Mouse (Mus musculus) lung, embryonic 15.5 days (tissue): Measurements from ENCODE around the gene Zfp618. TPM values are rescaled to one million over a fixed set of nuclear protein-coding genes. Genes with fewer than 3 reads are reported as not detected.

Experiments used
- ATAC-seq: fragments of 200-750 bp; cut with Nextera tagmentation; 2 replicates; pipeline ENCODE4 v1.8.0; 2017; ENCODE audit warnings: moderate number of reproducible peaks, borderline replicate concordance; ENCODE audit not compliant: low FRiP score, low TSS enrichment; ENCODE audit errors: extremely low read depth
- H3K27ac ChIP-seq: fragments of 300-500 bp; sonication (generic); 2 replicates; pipeline ENCODE4 v1.5.1; 2015; ENCODE audit warnings: moderate library complexity, mild to moderate bottlenecking, inconsistent platforms
- H3K27me3 ChIP-seq: fragments of 300-500 bp; sonication (generic); 2 replicates; pipeline ENCODE4 v1.6.1; 2015; ENCODE audit warnings: inconsistent platforms
- H3K36me3 ChIP-seq: fragments of 300-500 bp; sonication (generic); 2 replicates; pipeline ENCODE4 v1.6.1; 2015; ENCODE audit warnings: inconsistent platforms
- H3K4me1 ChIP-seq: fragments of 300-500 bp; sonication (generic); 2 replicates; pipeline ENCODE4 v1.6.1; 2015; ENCODE audit warnings: inconsistent platforms
- H3K4me2 ChIP-seq: fragments of 300-500 bp; sonication (generic); 2 replicates; pipeline ENCODE4 v1.6.1; 2015; ENCODE audit warnings: inconsistent platforms, mild to moderate bottlenecking, moderate library complexity
- H3K4me3 ChIP-seq: fragments of 300-500 bp; sonication (generic); 2 replicates; pipeline ENCODE4 v1.5.1; 2015; ENCODE audit warnings: mild to moderate bottlenecking, inconsistent platforms
- H3K9ac ChIP-seq: fragments of 300-500 bp; sonication (generic); 2 replicates; pipeline ENCODE4 v1.6.1; 2015; ENCODE audit warnings: inconsistent platforms
- H3K9me3 ChIP-seq: fragments of 300-500 bp; sonication (generic); 2 replicates; pipeline ENCODE4 v1.6.1; 2016; ENCODE audit warnings: inconsistent platforms
- WGBS: fragments of 180-500 bp; shearing (Covaris S2); methylation state at CpG from one replicate; pipeline ENCODE4 v1.1.7; 2015; 5-methylcytosine and 5-hydroxymethylcytosine counted together
- polyA plus RNA-seq: library from polyadenylated mRNA; unstranded; fragments of >200 nt; fragmentation: Nextera tagmentation; extraction: Ambion mirVana; gene quantifications from 2 replicates; pipeline ENCODE4 v1.2.1, GENCODE M21; 2015

The Zfp618 gene
- polyA plus RNA-seq, 1 experiment from 2014 or later: 25.0 TPM

DNA sequence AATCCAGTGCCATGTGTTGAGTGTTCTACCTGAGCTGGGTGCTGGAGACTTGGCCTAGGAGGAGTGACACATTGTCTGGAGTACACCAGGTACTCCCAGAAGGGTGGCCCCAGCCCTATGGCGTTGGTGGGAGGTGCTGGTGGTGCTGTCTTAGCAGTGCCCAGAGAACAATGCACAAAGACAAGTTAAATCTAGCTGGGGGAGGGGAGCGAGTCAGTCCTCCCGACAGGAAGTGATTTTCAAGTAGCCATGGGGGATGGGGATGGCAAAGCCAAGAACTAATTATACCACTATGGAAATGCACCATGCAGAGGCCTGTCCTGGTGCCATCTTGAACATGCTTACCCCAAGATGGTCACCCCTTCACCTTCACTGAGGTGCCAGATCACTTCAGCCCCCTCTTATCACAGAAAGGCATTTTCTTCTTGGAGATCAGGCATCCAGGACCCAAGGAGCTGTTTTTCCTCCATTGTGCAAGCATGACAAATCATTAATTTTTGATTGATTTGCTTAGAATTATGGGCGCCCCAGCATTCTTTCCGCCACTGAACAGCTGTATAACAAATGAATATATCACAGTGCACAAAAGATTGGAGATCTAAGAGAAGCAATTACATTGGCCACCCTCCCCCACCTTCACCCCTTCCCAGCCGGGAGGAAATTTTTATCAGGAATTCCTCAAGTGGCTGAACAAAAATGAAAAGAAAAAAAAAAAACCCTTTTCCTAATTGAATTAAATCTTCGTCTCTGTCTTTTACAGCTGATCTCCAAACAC, 91.5 kb downstream of the Zfp618 start:
- H3K4me3 ChIP-seq: no peak overlapping the region
- 18% methylated on average over 7 of the region's 7 CpGs for WGBS

GRCm38 (mm10) chr4:63057581-63057980, 92.2 kb downstream of the Zfp618 start:
- no peaks in the 10 kb centered on the region for H3K27me3 ChIP-seq
- H3K9me3 ChIP-seq: no peaks in the 10 kb centered on the region
- WGBS: 47% methylated on average over 5 of the region's 5 CpGs
- no peak for ATAC-seq
- no peak overlapping the region for H3K4me2 ChIP-seq
- H3K27ac ChIP-seq: no peak overlapping the region
- H3K4me1 ChIP-seq: peaks cover 52% of the 10 kb centered on the region
- no peak overlapping the region for H3K9ac ChIP-seq
- H3K4me3 ChIP-seq: no peak overlapping the region
- 0 out of 2 replicates have a peak, but pooled peaks cover 3% of the 10 kb centered on the region for H3K36me3 ChIP-seq

More for the DNA sequence above, 91.5 kb downstream of the Zfp618 start:
- H3K4me1 ChIP-seq: peaks cover 59% of the 10 kb centered on the region
- H3K27ac ChIP-seq: peak overlapping the region; percentile 45
- no peak overlapping the region for H3K4me2 ChIP-seq
- H3K27me3 ChIP-seq: no peaks in the 10 kb centered on the region
- no peak overlapping the region for H3K9ac ChIP-seq
- ATAC-seq: peak; percentile 40
- no peaks in the 10 kb centered on the region for H3K36me3 ChIP-seq
- H3K9me3 ChIP-seq: no peaks in the 10 kb centered on the region

- 90% methylated on average over 4 of the region's 4 CpGs for WGBS
- Histone ChIP-seq H3K9ac (no peak overlapping the region), H3K27me3 (no peaks in the 10 kb centered on the region), H3K36me3 (peaks cover 11% of the 10 kb centered on the region; the same call in 1 of the 2 replicates), H3K27ac (no peak overlapping the region), H3K9me3 (no peaks in the 10 kb centered on the region), H3K4me1 (peaks cover 46% of the 10 kb centered on the region), H3K4me3 (no peak overlapping the region), H3K4me2 (no peak overlapping the region)
- ATAC-seq: no peak
These were observed 93.3 kb downstream of the Zfp618 start for GRCm38 (mm10) chr4:63058686-63059085.

GRCm38 (mm10) chr4:63060358-63060757, 95.0 kb downstream of the Zfp618 start:
- Histone ChIP-seq H3K9ac (no peak overlapping the region), H3K36me3 (peaks cover 11% of the 10 kb centered on the region; the same call in 1 of the 2 replicates), H3K27me3 (no peaks in the 10 kb centered on the region), H3K27ac (peak overlapping the region; percentile 23; the same call in 1 of the 2 replicates), H3K4me1 (peaks cover 39% of the 10 kb centered on the region), H3K9me3 (no peaks in the 10 kb centered on the region), H3K4me2 (no peak overlapping the region), H3K4me3 (no peak overlapping the region)
- no peak for ATAC-seq
- 82% methylated on average over 6 of the region's 6 CpGs for WGBS

DNA sequence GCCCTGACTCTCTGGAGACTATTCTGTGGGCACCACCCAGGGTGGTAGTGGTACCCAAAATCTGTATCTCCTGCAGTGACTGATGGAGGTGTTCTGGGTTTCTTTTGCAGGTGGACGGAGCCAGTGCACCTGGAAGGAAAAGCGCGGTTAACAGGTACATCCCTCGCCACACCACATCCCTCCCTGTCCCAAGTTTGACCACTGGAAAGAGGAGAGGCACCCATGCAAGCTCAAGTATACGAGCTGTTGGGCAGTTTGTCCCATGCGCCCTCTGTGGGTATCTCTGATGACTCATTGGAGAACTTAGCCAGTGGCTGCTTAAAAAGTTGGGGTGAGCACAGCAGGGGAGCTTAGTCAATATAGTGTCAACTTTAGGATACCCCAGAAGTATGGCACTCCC, 96.0 kb downstream of the Zfp618 start:
- peaks cover 11% of the 10 kb centered on the region; the same call in 1 of the 2 replicates for H3K36me3 ChIP-seq
- H3K27me3 ChIP-seq: no peaks in the 10 kb centered on the region
- H3K9ac ChIP-seq: no peak overlapping the region
- H3K27ac ChIP-seq: no peak overlapping the region
- no peak overlapping the region for H3K4me3 ChIP-seq
- 96% methylated on average over 6 of the region's 6 CpGs for WGBS
- H3K9me3 ChIP-seq: no peaks in the 10 kb centered on the region
- ATAC-seq: no peak
- H3K4me1 ChIP-seq: peaks cover 36% of the 10 kb centered on the region
- no peak overlapping the region for H3K4me2 ChIP-seq

DNA sequence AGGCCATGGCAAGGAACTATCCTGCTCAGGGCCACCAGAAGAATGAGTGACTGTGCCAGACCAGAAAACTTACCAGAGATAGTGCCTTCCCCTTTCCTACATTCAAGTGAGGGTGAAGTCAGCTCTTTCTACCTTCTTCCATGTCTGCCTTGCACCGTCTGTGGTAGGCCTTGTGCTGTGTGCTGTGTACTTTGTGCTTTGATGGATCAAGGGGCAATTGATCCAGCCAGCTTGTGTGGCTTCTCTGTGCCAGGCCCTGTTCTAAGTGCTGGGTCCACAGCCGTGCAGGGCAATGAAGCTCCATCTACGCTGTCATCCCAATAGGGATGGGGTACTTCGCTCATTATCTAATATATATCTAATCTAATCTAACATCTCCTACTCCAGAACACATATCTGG, 98.0 kb downstream of the Zfp618 start:
- H3K36me3 ChIP-seq: peaks cover 11% of the 10 kb centered on the region; the same call in 1 of the 2 replicates
- H3K27ac ChIP-seq: no peak overlapping the region
- H3K4me3 ChIP-seq: no peak overlapping the region
- ATAC-seq: no peak
- no peak overlapping the region for H3K4me2 ChIP-seq
- 92% methylated on average over 4 of the region's 4 CpGs for WGBS
- peaks cover 19% of the 10 kb centered on the region for H3K4me1 ChIP-seq
- no peak overlapping the region for H3K9ac ChIP-seq
- no peaks in the 10 kb centered on the region for H3K27me3 ChIP-seq
- no peaks in the 10 kb centered on the region for H3K9me3 ChIP-seq

- Histone ChIP-seq H3K36me3 (peaks cover 11% of the 10 kb centered on the region; the same call in 1 of the 2 replicates), H3K9ac (no peak overlapping the region), H3K9me3 (no peaks in the 10 kb centered on the region), H3K4me1 (peaks cover 6% of the 10 kb centered on the region; the same call in 1 of the 2 replicates), H3K4me3 (no peak overlapping the region), H3K27ac (no peak overlapping the region), H3K27me3 (no peaks in the 10 kb centered on the region), H3K4me2 (no peak overlapping the region)
- WGBS: 83% methylated on average over 9 of the region's 9 CpGs
- ATAC-seq: no peak
These were observed 99.5 kb downstream of the Zfp618 start for GRCm38 (mm10) chr4:63064911-63065310.

- Histone ChIP-seq H3K4me2 (no peak overlapping the region), H3K36me3 (peaks cover 11% of the 10 kb centered on the region; the same call in 1 of the 2 replicates), H3K4me1 (peaks cover 16% of the 10 kb centered on the region), H3K9me3 (no peaks in the 10 kb centered on the region), H3K9ac (no peak overlapping the region), H3K27me3 (no peaks in the 10 kb centered on the region), H3K4me3 (no peak overlapping the region), H3K27ac (no peak overlapping the region)
- ATAC-seq: no peak
- 82% methylated on average over 4 of the region's 4 CpGs for WGBS
These were observed 101.4 kb downstream of the Zfp618 start for GRCm38 (mm10) chr4:63066796-63067195.

DNA sequence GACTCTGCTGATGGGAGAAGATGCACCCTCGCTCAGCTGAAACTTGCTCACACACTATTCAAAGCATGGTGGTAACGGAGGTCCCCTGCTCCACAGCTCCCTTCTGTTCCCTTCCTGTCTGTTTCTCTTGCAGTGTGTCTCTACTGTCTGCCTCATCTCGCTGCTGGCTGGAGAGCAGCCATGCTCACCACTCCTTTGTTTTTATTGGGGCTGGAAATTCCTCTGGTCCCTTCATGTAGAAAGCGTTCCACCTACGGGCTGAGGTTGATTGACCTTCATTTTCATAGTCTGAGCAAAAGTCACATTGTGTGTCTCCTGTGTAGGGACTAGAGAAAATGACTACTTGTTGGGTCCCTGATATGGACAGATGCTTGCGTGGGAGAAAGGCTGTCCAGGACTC, 102.4 kb downstream of the Zfp618 start:
- H3K9me3 ChIP-seq: no peaks in the 10 kb centered on the region
- H3K4me3 ChIP-seq: no peak overlapping the region
- H3K27ac ChIP-seq: no peak overlapping the region
- 88% methylated on average over 6 of the region's 6 CpGs for WGBS
- H3K4me2 ChIP-seq: no peak overlapping the region
- H3K27me3 ChIP-seq: no peaks in the 10 kb centered on the region
- peaks cover 27% of the 10 kb centered on the region for H3K4me1 ChIP-seq
- H3K36me3 ChIP-seq: peaks cover 6% of the 10 kb centered on the region; the same call in 1 of the 2 replicates
- ATAC-seq: no peak
- no peak overlapping the region for H3K9ac ChIP-seq

DNA sequence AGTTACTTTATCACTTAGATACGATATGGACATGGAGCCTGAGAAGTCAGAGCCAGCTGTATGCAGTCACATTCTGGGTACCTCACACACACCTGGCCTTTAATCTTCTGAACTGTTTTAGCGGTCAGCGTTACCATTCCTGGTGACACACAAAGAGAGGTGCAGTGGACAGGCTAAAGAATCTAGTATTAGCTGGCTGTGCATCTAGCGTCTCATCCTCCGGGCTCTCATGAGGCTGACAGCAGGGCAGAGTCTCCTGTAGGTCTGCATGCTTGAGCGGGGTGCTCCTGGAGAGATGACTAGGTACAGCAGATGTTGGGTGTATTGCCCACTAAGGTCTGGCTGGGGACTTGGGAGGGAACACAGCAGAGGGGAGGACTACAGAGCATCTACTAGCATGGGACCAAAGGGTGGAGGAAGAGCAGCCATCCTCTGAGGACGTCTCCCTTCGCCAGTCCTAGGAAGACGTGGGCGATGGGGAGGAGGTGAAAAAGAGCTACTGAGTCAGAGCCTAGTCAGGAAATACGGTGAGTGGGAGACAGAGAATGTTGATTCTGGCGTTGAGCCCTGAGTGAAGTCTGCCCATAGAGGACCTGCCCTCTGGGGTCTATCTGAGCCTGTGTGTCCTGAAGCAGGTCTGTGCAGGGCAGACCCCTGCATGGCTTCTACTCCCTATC, 103.3 kb downstream of the Zfp618 start:
- 81% methylated on average over 12 of the region's 12 CpGs for WGBS
- H3K9ac ChIP-seq: no peak overlapping the region
- no peaks in the 10 kb centered on the region for H3K27me3 ChIP-seq
- H3K4me3 ChIP-seq: no peak overlapping the region
- H3K4me2 ChIP-seq: no peak overlapping the region
- no peak for ATAC-seq
- H3K9me3 ChIP-seq: no peaks in the 10 kb centered on the region
- H3K4me1 ChIP-seq: peaks cover 31% of the 10 kb centered on the region
- no peaks in the 10 kb centered on the region for H3K36me3 ChIP-seq
- no peak overlapping the region for H3K27ac ChIP-seq

- Histone ChIP-seq H3K4me2 (no peak overlapping the region), H3K27me3 (no peaks in the 10 kb centered on the region), H3K27ac (peak overlapping the region; percentile 17; the same call in 1 of the 2 replicates), H3K4me3 (no peak overlapping the region), H3K4me1 (peaks cover 31% of the 10 kb centered on the region), H3K36me3 (no peaks in the 10 kb centered on the region), H3K9me3 (no peaks in the 10 kb centered on the region), H3K9ac (no peak overlapping the region)
- ATAC-seq: peak; percentile 41; the same call in 1 of the 2 replicates
- 38% methylated on average over 15 of the region's 15 CpGs for WGBS
These were observed 106.3 kb downstream of the Zfp618 start for GRCm38 (mm10) chr4:63071413-63072260.
